Mouse (Mus musculus) bone marrow, adult 2 months (tissue): Measurements from ENCODE around the gene Fam120a.

Source experiments
- CTCF ChIP-seq: fragments of 200-500 bp; IDR thresholded peaks from 2 replicates; pipeline ENCODE4 v1.5.1; 2011; ENCODE audit warnings: low read length, control low read depth; ENCODE audit not compliant: control insufficient read depth, insufficient read depth
- POLR2A ChIP-seq: fragments of 200-500 bp; IDR thresholded peaks from 2 replicates; pipeline ENCODE4 v1.6.1; 2011; ENCODE audit warnings: low read depth, mild to moderate bottlenecking, control low read depth, low read length, borderline replicate concordance; ENCODE audit not compliant: control insufficient read depth

GRCm38 (mm10) chr13:48849155-48849554, 118.7 kb downstream of the Fam120a start:
- TF ChIP-seq POLR2A (no peak), CTCF (no peak)
